Mouse (Mus musculus) hindbrain, embryonic 10.5 days (tissue): ENCODE measurements around the gene Snrpn. TPM values are rescaled to one million over a fixed set of nuclear protein-coding genes. Genes with fewer than 3 reads are reported as not detected.

Source experiments
- DNase-seq: peaks from one replicate; pipeline ENCODE4 v3.0.0-alpha.2; 2017; ENCODE audit warnings: low spot score
- H3K27ac ChIP-seq: fragments of 300-500 bp; sonication (generic); 2 replicates; pipeline ENCODE4 v1.5.1; 2016; ENCODE audit warnings: mild to moderate bottlenecking, moderate library complexity
- H3K27me3 ChIP-seq: fragments of 300-500 bp; sonication (generic); 2 replicates; pipeline ENCODE4 v1.6.1; 2016; ENCODE audit warnings: mild to moderate bottlenecking; ENCODE audit not compliant: poor library complexity, insufficient read depth, severe bottlenecking
- H3K36me3 ChIP-seq: fragments of 300-500 bp; sonication (generic); 2 replicates; pipeline ENCODE4 v1.6.1; 2016; ENCODE audit warnings: mild to moderate bottlenecking, moderate library complexity
- H3K4me1 ChIP-seq: fragments of 300-500 bp; sonication (generic); replicated peaks from 2 replicates; pipeline ENCODE4 v1.6.1; 2016; ENCODE audit warnings: mild to moderate bottlenecking
- H3K4me3 ChIP-seq: fragments of 300-500 bp; sonication (generic); 2 replicates; pipeline ENCODE4 v1.5.1; 2016; ENCODE audit warnings: mild to moderate bottlenecking, moderate library complexity
- H3K9me3 ChIP-seq: fragments of 300-500 bp; sonication (generic); 2 replicates; pipeline ENCODE4 v1.6.1; 2016; ENCODE audit warnings: mild to moderate bottlenecking, moderate library complexity
- WGBS: fragments of 180-500 bp; shearing (Covaris S2); methylation state at CpG from one replicate; pipeline ENCODE4 v1.1.7; 2016; 5-methylcytosine and 5-hydroxymethylcytosine counted together
- polyA plus RNA-seq: library from polyadenylated mRNA; unstranded; fragments of >200 nt; fragmentation: Nextera tagmentation; extraction: Ambion mirVana; gene quantifications from 2 replicates; pipeline ENCODE4 v1.2.1, GENCODE M21; 2016

The Snrpn gene
- polyA plus RNA-seq, 1 experiment from 2014 or later, result 193 TPM

DNA sequence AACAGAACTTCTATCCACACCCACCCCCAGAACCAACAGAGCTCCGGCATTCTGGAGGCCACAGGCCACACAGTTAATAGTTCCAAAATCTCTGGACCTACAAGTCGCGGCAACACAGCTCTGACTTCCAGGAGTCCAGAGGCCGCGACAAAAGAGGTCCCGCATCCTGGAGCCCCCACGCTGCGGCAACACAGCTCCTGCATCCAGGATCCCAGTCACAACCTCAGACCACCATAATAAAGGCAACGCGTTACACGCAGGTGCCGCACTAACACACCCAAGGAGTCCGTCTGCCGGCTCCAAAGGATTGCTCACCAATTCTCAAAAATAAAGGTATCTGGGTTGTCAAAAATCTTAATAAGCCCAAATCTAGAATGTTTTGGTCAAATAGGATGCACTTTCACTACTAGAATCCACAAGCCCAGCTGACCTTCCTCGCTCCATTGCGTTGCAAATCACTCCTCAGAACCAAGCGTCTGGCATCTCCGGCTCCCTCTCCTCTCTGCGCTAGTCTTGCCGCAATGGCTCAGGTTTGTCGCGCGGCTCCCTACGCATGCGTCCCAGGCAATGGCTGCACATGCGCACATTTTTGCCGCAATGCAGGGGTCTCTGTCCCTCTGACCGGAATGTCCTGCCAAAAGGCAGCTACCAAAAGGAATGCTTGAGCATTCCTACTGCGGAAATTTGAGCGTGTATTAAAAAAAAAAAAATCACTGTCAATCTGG, 135.3 kb downstream of the Snrpn start, which contains the start of the genes Snurf and Gm38393:
Snurf (minus strand) TSS at position 444 of the 725 bp plus-strand sequence.
Gm38393 (minus strand) TSS at position 459 of the 725 bp plus-strand sequence.
- peak; percentile 76 for DNase-seq
- Histone ChIP-seq H3K27me3 (no peaks in the 10 kb centered on the region), H3K4me3 (peak within 1 kb of the TSS; percentile 67), H3K36me3 (no peaks in the 10 kb centered on the region), H3K9me3 (peaks cover 31% of the 10 kb centered on the region), H3K27ac (peak within 1 kb of the TSS; percentile 89), H3K4me1 (no peaks in the 10 kb centered on the region; the same call in 1 of the 2 replicates)
- 47% methylated on average over 30 of the region's 30 CpGs for WGBS

GRCm38 (mm10) chr7:60003921-60004605, 136.0 kb downstream of the Snrpn start:
- DNase-seq, result peak; percentile 76
- H3K9me3 ChIP-seq, result peaks cover 31% of the 10 kb centered on the region
- WGBS, result 48% methylated on average over 22 of the region's 22 CpGs
- H3K27ac ChIP-seq, result peak overlapping the region; percentile 89
- H3K4me3 ChIP-seq, result peak overlapping the region; percentile 67
- H3K36me3 ChIP-seq, result no peaks in the 10 kb centered on the region
- H3K4me1 ChIP-seq, result no peaks in the 10 kb centered on the region; the same call in 1 of the 2 replicates
- H3K27me3 ChIP-seq, result no peaks in the 10 kb centered on the region

- WGBS, result 42% methylated on average over 12 of the region's 12 CpGs
- Histone ChIP-seq H3K9me3 (peaks cover 30% of the 10 kb centered on the region), H3K4me3 (peak overlapping the region; percentile 67), H3K4me1 (no peaks in the 10 kb centered on the region; the same call in 1 of the 2 replicates), H3K36me3 (peaks cover under 1% of the 10 kb centered on the region; the same call in 1 of the 2 replicates), H3K27me3 (no peaks in the 10 kb centered on the region), H3K27ac (peak overlapping the region; percentile 89)
- peak; percentile 34 for DNase-seq
Measured at GRCm38 (mm10) chr7:60003006-60003865, 136.8 kb downstream of the Snrpn start.

DNA sequence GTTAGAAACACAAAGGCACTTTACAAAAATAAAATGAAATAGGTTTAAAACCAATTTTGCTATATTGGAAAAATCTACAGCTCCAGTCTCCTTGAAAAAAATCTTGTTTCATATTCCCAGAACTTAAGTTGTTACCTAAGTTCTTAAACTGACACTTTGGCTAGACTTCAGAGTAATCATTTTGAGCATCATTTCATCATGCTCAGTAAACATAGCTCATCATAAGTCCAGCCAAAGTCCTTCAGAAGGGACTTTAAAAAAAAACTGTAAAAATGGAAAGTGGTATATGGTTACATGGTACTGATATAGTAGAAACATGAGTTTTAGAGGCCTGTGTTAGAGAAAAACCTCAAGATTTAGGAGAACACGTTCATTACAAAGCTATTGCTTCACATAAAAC, 161.4 kb downstream of the Snrpn start:
- Histone ChIP-seq H3K9me3 (0 out of 2 replicates have a peak, but pooled peaks cover 2% of the 10 kb centered on the region), H3K27ac (no peak overlapping the region), H3K4me1 (no peaks in the 10 kb centered on the region), H3K27me3 (no peaks in the 10 kb centered on the region), H3K4me3 (no peak overlapping the region), H3K36me3 (peaks cover 25% of the 10 kb centered on the region)
- no peak for DNase-seq
- 72% methylated on average over 1 of the region's 1 CpGs for WGBS

Other genes starting within 250 kb of the Snrpn start
- 78.6 and 129 TPM in 2 replicates for gene Snurf, start 135.2 kb downstream of the Snrpn start, polyA plus RNA-seq
- 0.89 and 2.0 TPM in 2 replicates for gene Gm38393, start 135.2 kb downstream of the Snrpn start, polyA plus RNA-seq